Mouse (Mus musculus): ENCODE measurements around the gene Ddit4l. TPM values are rescaled to one million over a fixed set of nuclear protein-coding genes. Genes with fewer than 3 reads are reported as not detected.
"Not testable (repeated sequence)": the region's sequence is repeated elsewhere in the genome, so short reads cannot be mapped to it uniquely, and the experiment has no call there.

The Ddit4l gene
- total RNA-seq, 1 experiment from 2014 or later: 0.55 TPM

DNA sequence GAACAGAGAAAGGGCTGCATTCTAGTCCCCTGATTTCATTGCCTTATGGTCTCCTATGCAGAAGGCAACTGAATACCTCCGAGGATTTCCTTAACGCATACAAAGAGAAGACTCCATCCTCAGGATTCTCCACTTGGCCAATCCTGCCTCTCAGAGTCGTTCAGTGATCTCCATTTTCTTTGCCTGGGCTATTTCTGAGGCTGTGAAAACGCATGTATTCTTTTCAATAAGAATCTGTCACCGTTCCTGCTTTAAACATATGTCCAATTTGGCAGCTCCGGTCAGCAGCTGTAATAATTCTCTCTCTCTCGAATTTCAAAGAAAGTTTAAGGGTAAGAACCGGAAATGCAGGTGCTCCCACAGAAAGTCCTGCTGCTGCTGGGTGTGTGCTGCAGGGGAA lies 20.7 kb downstream of the Ddit4l start:
- no peak for ATAC-seq (replicated peaks in 1 of 2; ENCODE audit: insufficient read depth in 1 of 2, low FRiP score in 2 of 2, low TSS enrichment in 1 of 2, low read depth in 1 of 2, poor library complexity in 2 of 2, severe bottlenecking in 2 of 2)

DNA sequence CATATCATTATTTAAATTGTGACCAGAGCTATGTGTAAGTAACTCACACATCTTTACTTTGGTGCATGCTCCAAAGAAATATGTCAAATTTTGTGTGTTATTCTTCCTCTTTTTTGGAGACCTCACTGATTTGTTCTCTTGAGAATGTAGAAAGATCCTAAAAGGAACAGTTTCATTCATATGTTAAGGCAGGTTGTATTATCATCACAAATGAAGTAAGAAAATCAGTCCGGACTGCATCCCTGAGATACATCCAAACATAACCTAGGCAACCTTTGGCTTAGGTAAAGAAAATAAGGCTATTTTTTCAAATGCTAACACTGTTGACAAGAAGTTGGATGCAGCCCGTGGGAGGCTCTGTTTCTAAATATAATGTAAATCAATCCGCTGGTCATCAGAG lies 21.2 kb downstream of the Ddit4l start:
- ATAC-seq (replicated peaks in 1 of 2; ENCODE audit: insufficient read depth in 1 of 2, low FRiP score in 2 of 2, low TSS enrichment in 1 of 2, low read depth in 1 of 2, poor library complexity in 2 of 2, severe bottlenecking in 2 of 2): no peak

DNA sequence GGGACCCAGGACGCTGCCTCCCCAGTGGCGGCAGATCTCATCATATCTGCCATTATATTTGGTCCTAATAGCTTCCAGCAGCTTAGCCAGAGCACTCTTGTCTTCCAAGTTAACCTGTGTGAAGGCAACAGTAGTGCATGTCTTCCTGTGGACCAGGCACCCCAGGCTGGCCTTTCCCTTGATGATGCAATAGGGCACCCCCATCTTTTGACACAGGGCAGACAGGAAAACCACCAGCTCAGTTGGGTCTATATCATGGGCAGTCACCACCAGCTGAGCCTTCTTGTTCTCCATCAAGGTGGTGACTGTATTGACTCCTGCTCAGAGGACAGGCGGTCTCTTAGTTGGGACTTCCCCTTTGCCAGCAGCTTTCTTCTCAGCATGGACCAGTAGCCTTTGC lies 22.7 kb downstream of the Ddit4l start:
- no peak for ATAC-seq (replicated peaks in 1 of 2; ENCODE audit: insufficient read depth in 1 of 2, low FRiP score in 2 of 2, low TSS enrichment in 1 of 2, low read depth in 1 of 2, poor library complexity in 2 of 2, severe bottlenecking in 2 of 2)

DNA sequence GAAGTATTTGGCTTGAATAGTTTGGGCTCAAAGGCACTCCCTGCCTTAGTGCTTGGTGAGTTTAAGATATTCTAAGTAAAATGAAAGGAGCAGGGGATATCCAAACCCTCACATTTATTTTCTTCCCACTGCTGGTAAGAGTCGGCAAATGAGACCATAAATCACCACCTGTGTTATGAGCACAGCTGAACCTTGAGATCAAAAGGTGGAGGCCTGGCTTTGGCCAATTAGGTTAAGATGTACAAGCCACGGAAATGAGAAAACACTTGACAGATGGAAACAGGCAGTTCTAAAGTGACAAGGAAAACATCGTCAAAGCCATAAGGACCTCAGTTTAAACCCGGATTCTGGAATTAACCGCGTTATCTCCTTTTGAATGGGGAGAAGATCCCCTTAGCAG lies 23.5 kb downstream of the Ddit4l start:
- ATAC-seq (replicated peaks in 1 of 2; ENCODE audit: insufficient read depth in 1 of 2, low FRiP score in 2 of 2, low TSS enrichment in 1 of 2, low read depth in 1 of 2, poor library complexity in 2 of 2, severe bottlenecking in 2 of 2): no peak

DNA sequence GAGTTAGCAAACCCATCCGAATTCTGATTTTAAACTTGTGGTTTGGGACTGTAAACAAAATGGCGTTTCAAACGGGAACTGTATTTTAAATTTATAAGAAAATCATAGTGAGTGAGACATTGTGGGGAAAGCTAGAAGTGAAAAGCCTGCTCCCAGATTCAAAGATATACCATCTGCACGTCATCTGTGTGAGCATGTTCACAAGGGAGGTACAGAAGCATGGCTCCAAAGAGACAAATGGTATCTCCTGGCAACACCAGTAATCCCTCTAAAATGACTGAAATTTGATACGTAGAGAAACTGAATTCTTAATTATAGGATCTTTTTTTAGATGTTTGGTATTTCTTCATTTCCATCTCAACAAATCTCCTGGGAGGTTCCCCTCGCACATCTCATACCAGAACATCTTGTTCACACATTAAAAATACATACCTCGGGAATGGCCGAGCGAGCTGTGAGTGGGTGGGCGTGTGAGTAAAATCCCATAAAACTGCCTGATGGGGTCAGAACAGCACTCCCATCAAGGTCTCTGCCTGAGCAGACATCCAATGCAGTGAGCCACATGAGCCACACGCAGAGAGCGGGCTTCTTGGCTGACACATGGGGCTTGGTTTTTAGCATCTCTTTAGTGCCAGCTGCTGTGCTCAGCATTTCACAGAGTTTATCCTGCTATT lies 26.2 kb downstream of the Ddit4l start:
- ATAC-seq (replicated peaks in 1 of 2; ENCODE audit: insufficient read depth in 1 of 2, low FRiP score in 2 of 2, low TSS enrichment in 1 of 2, low read depth in 1 of 2, poor library complexity in 2 of 2, severe bottlenecking in 2 of 2): no peak

DNA sequence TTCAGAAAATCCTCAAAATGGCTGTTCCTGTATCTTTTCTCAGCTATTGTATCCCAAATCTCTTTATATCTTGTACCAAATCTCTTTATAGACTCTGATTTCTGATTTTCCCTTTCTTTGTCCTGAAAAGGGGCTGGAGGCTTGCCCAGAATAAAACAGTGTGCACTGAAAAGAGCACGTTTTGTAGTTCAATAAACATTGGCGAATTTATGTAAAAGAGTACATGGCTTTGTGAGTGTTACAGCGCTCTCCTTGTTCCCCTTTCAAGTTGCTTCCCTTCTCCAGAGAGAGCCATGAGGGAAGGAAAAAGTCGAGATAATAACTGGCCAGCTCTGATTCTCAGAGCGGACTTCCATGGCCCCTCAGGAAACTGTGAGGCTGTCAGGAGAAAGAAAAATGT lies 27.7 kb downstream of the Ddit4l start:
- no peak for ATAC-seq (replicated peaks in 1 of 2; ENCODE audit: insufficient read depth in 1 of 2, low FRiP score in 2 of 2, low TSS enrichment in 1 of 2, low read depth in 1 of 2, poor library complexity in 2 of 2, severe bottlenecking in 2 of 2)

DNA sequence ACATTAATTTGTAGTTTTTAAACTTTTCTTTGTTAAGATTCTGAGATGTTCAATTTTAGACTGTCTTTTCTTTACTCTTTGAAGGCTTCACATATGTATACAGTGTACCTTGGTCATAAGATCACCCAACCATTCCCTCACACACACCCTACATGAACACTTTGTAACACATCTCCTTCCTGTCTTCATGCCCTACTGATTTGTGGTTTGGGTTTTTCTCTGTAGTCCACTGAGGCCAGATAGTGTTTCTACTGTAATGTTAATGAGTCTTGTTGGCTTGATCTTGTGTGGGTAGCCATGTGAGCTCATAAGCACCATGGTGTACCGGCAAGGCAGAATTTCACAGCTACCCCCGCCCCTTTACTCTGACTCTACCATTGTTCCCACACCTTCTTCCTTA lies 31.4 kb downstream of the Ddit4l start:
- no peak for ATAC-seq (replicated peaks in 1 of 2; ENCODE audit: insufficient read depth in 1 of 2, low FRiP score in 2 of 2, low TSS enrichment in 1 of 2, low read depth in 1 of 2, poor library complexity in 2 of 2, severe bottlenecking in 2 of 2)

DNA sequence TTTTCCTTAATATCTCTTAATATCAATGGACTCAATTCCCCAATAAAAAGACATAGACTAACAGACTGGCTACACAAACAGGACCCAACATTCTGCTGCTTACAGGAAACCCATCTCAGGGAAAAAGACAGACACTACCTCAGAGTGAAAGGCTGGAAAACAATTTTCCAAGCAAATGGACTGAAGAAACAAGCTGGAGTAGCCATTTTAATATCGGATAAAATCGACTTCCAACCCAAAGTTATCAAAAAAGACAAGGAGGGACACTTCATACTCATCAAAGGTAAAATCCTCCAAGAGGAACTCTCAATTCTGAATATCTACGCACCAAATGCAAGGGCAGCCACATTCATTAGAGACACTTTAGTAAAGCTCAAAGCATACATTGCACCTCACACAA lies 49.8 kb downstream of the Ddit4l start, which contains the start of gene Gm21962:
Gm21962 (plus strand) TSS at position 301 of the 400 bp plus-strand sequence.
- ATAC-seq (replicated peaks in 1 of 2; ENCODE audit: insufficient read depth in 1 of 2, low FRiP score in 2 of 2, low TSS enrichment in 1 of 2, low read depth in 1 of 2, poor library complexity in 2 of 2, severe bottlenecking in 2 of 2): not testable (repeated sequence)

Other genes starting within 250 kb of the Ddit4l start
- gene Gm21962, start 49.9 kb downstream of the Ddit4l start, total RNA-seq (2017): not detected in 2 replicates
- gene H2afz, start 242.9 kb downstream of the Ddit4l start, total RNA-seq (2017): 802 and 1,149 TPM in 2 replicates
- gene Dnajb14, start 246.1 kb downstream of the Ddit4l start, total RNA-seq (2017): 10.4 and 15.9 TPM in 2 replicates

Measured in hematopoietic stem cell, adult 5-6 weeks (primary cell).